Mouse (Mus musculus) frontal cortex, adult (tissue): ENCODE measurements around the gene Syngr1.
"Not testable (repeated sequence)": the region's sequence is repeated elsewhere in the genome, so short reads cannot be mapped to it uniquely, and the experiment has no call there.

Source experiments
- ATAC-seq: cut with Nextera tagmentation; 2 replicates; pipeline ENCODE4 v1.9.2; 2017; ENCODE audit warnings: mild to moderate bottlenecking, moderate library complexity, mixed read lengths; ENCODE audit not compliant: low TSS enrichment

Gene Syngr1

DNA sequence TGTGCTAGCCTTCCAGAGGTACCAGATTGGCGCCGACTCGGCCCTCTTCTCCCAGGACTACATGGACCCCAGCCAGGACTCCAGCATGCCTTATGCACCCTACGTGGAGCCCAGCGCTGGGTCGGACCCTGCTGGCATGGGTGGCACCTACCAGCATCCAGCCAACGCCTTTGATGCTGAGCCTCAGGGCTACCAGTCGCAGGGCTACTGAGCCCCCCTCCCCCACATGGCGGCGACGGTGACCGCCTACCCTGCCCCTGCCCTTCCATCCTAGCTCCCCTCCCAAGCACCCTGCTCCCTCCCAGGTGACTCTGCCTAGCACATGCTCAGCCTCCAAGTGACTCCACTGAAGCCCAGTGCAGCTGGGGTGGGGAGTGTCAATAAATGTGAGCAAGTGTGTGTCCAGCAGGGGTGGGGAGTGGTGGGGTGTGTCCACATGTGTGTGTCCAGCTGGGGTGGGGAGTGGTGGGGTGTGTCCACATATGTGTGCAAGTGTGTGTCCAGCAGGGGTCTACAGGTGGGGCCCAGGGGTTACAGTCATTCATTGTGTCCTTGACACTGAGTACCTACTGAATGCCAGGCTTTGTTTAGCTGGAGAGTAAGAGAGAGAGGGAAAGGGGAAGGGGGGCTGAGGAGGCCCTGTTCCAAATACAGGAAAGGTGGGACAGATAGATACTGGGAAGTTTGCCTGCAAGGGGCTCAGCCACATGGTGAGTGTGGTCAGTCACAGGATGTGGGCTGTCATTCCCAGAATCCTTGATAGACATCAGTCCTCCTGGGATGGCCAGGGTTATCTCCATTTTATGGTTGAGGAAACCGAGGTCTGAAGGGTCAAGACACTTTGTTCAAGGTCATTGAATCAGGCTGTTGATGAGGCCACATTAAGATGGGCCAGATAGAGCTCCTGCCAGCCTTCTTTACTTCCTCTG, 25.0 kb downstream of the Syngr1 start:
- ATAC-seq: no peak

DNA sequence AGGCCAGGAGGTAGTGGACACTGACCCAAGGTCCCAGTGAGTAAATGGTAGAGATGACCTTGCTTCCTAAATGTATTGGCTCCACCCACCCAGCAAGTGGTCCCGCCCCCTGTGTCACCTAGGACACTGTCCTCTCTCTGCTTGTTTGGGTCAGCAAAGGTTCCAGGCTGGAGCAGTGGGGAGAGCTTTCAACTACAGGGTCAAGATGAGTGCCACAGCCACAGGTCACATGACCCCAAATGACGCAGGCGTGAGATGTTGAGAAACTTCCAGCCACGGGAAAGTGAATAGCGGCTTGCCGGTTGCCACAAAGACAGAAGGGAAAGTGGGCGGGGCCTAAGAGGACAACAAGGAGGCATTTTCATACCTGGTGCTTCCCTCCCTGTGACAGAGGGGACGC, 26.0 kb downstream of the Syngr1 start:
- no peak for ATAC-seq

DNA sequence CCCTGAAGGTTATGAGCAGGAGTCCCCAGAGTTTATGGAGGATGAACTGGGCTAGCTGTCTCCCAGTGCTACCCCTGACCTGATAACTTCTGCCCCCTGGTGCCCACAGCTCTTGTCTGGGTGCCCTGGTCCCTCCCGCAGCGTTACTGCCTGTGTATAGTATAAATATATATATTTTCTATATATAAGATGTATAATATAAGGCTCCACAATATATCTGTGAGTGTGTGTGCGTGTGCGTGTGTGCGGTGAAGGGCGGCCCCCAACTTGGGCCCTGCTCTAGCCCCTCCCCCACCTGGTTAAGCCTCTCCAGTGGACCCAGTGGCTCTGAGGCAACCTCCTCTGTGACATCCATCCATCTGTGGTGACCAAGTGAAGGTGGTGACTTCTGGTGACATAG, 27.9 kb downstream of the Syngr1 start:
- 0 out of 2 replicates have a peak, but pooled peaks have one; percentile 10 for ATAC-seq

DNA sequence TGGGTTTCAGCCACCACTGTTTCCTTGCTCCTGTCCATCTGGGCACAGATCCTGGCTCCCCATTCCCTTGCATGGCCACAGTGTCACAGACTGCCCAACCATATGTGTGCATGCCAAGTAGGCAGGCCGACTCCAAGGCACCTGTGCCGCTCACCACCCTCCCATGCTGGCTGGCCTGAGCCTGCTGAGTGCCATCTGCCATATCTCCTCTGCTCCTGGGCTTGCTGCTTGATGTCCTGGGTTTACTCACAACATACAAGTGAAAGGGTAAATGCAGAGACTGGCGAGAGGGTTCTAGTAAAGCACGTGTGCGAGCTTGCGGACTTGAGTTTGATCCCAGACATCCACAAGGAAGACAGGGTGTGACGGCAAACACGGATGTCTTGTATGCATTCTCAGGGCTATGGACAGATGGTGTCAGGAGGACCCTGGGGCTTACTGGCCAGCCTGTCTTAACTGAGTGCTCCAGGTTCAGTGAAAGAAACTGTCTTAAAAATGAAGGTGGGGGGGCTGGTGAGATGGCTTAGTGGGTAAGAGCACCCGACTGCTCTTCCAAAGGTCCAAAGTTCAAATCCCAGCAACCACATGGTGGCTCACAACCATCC, 30.7 kb downstream of the Syngr1 start:
- no peak for ATAC-seq

DNA sequence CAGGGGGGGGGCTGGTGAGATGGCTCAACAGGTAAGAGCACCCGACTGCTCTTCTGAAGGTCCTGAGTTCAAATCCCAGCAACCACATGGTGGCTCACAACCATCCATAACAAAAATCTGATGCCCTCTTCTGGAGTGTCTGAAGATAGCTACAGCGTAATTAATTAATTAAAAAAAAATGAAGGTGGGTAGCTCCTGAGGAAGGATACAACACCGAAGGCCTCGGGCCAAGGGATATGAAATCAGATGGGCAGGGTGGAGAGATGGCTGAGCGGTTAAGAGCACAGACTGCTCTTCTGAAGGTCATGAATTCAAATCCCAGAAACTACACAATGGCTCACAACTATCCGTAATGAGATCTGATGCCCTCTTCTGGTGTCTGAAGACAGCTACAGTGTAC, 31.3 kb downstream of the Syngr1 start:
- ATAC-seq: not testable (repeated sequence)

DNA sequence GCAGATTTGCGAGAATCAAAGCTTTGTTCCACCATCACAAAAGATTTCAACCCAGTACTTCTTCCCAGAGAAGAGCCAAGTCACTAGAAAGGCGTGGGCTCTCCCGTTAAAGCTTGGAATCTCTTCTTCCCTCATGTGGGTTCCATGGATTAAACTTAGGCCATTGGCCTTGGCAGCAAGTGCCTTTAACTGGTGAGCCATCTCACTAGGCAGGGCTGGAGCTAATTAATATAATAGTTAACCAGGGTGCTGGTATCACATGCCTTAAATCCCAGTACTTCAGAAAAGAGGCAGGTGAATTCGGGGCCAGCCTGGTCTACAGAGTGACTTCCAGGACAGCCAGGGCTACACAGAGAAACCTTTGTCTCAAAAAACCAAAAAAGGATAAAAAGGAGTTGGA, 33.5 kb downstream of the Syngr1 start:
- ATAC-seq: no peak

DNA sequence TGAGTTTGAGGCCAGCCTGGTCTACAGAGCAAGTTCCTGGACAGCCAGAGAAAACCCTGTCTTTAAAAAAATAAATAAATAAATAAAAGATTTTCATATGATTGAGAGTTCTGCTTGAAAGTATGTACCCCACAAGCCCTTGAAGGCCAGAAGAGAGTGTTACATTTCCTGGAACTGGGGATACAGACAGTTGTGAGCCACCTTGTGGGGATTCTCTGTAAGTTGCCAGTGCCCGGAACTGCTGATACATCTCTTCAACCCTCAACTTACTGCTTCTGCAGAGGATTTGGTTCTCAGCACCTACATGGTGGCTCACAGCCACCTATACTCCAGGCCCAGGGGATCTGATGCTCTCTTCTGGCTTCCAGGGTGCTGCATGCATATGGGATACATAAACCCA, 36.1 kb downstream of the Syngr1 start:
- ATAC-seq: 0 out of 2 replicates have a peak, but pooled peaks have one; percentile 50

DNA sequence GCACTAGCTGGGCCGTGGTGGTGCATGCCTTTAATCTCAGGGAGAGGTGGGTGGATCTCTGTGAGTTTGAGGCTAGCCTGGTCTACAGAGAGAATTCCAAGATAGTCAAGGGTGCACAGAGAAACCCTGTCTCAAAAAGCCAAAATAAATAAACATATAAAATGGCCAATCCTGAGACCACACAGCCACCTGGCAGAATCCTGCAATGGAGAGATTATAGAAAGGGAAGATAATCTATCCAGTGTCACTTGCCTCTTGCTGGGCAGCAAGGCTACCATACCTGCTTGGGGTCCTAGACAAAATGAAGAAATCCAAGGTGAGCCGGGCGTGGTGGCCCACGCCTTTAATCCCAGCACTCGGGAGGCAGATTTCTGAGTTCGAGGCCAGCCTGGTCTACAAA, 38.8 kb downstream of the Syngr1 start:
- ATAC-seq: no peak

DNA sequence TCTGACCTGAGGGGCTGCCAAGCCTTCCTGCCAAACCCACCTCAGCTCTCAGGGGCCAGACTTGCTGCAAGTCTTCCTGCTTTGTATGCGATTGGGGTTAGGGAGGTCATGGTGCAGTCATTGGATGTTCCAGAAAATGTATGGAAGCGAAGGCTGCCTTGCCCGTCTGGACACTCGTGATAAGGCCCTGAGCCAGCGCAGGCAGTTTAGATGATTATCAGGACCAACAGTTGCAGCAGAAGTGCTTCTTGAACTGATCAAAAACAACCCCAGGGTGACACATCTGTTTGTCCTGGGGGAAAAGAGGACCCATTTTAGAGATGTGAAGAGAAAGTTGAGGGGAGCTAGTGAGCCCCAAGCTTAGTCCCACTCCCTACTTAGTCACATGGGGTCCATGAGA, 39.6 kb downstream of the Syngr1 start:
- ATAC-seq: no peak

DNA sequence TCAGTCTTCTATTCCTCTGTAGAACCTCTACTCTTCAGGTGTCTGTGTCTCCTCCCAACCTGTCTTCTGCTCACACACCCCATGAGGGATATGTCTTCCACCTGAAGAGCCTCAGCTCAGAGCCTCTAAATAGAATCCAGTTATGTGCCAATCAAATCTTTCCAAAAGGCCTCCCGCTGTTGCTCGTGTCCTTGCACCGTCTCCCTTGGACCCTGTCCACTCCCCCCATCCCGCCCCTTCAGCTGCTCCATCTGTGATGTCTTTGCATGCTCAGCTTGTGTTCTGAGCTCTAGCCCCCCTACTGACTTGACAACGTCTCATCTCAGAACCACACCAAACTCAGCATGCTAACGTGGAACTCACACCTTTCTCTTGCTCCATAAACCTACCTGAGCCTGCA, 40.3 kb downstream of the Syngr1 start:
- ATAC-seq: no peak

DNA sequence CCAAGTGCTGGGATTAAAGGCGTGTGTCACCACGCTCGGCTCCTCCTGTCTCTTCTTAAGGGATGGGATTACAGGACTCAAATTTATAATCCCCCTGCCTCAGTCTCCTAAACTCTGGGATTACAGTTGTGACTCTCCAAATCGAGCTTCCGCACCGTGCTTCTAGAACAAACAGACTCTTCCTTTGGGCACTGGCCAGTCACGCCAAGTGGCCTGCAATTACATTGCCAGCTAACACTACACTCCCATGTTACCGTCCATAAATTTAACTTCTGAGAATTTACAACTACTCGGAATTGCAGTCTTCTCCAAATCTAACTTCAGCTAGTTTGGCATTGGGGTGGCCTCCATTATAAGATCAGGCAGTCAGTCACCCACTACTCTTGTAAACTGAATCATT, 41.3 kb downstream of the Syngr1 start:
- no peak for ATAC-seq

DNA sequence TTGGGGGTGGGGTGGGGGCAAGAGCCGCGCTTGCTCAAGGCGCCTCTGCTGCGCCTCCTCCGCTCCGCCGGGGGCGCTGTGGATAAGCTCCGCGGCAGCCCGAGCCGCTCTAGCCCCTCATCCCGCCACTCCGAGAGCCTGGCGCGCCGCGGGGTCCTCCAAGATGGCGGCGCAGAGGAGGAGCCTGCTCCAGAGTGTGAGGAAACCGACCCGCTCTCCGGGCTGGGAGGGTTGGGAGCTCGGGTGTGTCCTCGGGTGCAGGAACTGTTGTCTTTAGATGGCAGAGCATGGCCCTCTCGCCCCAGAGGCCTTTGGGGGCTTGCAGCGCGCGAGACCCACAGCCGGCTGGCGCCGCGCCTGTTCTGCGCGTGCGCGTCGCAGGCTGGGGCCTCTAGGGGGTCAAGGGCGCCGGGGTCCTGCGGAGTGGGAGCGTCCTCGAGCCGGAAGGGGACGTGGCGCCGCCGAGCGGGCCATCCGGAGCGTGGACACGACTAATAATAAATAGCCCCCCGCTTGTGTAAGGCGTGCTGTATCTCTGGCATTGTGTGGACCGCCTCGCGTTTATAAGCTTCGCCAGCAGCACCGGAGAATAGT, 42.0 kb downstream of the Syngr1 start, which contains the start of gene Tab1:
TSS of gene Tab1 (plus strand) at position 135 of the 594 bp plus-strand sequence.
- ATAC-seq: peak; percentile 85

DNA sequence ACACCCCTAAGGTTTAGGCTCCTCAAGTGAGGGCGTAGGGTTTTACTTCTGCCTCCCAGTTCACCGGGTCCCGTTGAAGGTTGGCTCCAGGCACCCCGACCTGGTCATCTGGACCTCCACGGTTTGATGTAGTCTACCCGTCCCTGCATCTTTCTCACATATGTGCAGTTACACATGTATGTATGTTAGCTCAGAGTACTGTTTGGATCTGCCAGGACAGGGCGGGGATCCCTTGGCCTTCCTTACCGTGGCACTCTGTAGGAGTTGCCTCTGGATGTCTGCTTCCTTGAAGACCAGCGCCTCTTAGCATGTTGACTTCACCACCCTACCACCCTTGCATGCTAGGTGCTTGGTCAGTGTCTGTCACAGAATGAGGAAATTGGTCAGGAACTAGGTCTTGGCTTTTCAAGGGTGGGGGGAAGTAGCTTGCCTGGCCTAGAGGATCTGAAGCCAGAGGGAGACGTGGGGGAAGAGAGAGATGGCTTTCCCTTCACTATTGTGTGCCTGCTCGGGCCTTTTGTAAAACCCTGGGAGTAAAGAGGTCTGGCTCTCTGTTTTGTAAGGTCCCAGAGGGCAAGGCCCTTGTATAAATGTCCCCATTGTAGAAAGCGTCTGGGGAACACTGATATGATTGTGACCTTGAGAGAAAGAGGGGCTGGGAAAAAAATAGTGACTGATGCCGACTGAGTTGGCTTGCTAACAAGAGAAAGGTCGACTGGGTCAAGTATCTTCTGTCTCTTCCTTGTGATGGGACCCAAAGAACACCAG, 42.7 kb downstream of the Syngr1 start:
- ATAC-seq: no peak

DNA sequence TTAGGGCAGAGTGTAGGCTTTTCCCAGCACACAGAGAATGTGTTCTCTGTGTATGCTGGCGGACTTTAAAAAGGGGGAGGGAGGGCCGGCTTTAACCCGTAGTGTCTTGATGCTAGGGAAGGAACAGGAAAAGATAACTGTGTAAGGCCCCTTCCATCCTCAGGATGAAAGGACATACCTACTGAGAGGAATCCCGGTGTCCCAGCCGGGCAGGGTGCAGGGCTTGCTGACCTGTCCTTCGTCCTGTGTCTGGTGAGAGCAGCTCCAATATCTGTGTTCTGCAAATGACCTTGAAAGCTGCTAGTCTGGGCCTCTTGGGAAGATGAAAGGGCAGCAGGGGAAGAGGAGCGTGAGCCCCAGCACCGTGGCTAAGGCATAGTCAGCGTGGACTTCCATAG, 43.3 kb downstream of the Syngr1 start:
- no peak for ATAC-seq

DNA sequence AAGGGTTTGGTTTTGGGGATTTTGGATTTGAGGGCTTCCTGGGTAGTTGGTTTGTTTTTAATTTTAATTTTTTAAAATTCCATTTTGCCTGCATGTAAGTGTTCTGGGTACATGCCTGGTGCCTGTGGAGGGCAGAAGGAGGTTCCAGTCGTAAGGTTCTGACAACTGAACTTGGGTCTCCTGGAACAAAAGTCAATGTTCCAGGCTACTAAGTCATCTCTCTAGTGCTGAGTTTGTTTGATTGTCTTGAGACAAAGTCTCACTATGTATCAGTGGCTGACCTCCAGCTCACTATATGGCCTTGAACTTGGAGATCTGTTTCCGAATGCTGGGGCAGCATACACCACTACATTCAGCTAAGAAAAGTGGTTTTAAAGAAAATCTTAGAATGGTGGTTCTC, 44.4 kb downstream of the Syngr1 start:
- no peak for ATAC-seq

DNA sequence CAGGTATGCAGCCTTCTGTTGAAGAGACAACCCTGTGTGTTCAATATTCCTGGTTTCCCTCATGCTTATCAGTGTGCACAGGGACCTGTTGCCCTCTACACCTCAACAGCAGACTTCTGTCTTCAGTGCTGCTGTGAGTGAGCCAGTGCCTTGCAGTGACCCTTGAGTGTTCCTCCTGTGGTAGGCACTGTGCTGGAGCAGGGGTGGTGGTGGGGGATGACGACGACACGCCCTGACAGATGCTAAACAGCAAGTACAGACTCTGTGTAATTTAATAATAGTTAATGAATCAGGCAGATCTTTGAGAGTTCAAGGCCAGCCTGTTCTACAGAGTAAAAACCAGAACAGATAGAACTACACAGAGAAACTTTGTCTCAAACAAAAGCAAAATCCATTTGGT, 45.5 kb downstream of the Syngr1 start:
- ATAC-seq: no peak

DNA sequence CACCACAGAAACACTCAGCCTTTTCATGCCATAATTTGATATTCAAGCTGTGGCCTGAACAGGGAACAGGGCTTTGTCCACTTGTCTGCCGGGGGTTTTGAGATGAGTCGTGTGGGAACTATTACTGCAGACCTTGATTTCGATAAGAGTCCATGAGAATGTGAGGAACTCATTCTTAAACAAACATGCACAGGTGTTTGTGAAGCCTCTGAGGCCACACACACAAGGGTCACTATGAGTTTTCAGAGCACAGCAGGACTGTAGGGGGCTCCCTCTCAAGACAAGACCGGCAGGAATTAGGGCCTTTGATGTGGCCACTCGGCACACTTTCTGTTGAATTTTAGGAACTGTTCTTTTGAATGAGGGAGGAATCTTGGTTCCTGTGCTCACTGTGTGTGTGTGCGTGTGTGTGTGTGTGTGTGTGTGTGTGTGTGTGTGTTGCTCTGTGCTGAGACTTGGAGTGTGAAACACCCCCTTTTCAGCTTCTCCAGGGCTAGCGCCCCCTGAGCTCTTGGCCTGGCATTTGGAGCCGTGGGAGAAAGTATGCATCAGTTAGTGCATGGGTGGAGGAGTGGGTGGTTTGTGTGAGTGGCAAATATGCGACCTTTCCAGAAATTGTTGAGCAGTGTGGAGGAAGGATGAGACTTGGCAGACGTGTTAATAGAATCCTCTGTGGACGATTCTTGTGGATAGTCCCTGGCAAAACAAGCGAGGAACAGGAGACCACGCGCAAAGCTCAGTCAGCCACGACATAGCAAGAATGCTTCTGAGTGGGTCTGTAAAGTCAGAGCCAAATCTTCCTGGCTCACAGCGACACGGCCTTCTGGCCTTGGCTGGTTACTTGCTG, 47.0 kb downstream of the Syngr1 start:
- peak; percentile 74 for ATAC-seq

DNA sequence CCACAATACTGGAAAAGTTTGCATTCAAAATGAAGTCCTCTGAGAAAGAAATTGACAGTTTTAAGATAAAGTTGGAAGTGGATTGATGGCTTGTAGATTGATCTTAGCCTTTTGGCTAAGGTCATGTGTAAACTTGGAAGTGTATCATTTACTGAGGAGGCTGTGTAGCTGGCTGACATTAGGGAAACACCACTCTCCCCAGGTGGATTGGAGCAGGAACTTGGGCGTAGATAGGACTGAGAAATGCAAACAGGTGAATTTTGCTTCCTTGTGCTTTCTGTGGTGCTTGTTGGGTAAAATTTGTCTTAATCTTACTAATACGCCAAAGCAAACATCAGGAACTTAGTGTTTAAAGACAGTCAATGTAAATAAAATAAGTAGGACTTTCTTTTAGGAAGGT, 49.2 kb downstream of the Syngr1 start:
- ATAC-seq: no peak

DNA sequence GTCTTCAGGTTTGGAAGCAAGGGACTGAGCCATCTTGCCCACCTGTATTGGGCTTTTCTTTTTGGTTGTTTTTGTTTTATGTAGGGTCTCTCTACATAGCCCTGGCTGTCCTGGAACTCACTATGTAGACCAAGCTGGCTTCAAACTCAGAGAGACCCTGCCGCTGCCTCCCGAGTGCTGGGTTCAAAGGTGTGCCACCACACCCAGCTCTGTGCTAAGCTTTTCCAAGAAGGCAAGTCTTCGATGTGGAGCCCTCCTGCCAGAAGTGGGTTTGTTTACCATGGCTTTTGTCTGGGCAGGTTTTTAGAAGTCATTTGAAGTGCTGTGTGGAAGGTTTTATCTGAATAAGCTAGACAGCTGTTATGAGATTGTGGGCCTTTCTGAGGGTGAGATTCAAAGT, 49.7 kb downstream of the Syngr1 start:
- no peak for ATAC-seq

DNA sequence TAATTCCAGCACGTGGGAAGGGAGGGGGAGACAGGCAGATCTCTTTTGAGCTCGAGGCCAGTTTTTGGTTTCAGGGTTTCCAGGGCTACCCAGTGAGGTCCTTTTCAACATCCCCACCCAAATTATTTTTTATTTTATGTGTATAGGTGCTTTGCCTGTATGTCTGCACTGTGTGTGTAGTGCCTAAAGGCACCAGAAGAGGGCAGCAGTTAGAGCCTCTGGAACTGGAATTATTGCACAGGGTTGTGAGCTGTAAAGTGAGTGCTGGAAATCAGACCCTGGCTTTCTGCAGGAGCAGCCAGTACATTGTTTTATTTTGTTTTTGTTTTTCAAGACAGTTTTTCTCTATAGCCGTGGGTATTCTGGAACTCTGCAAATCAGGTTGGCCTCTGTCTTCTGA, 51.0 kb downstream of the Syngr1 start:
- ATAC-seq: no peak

DNA sequence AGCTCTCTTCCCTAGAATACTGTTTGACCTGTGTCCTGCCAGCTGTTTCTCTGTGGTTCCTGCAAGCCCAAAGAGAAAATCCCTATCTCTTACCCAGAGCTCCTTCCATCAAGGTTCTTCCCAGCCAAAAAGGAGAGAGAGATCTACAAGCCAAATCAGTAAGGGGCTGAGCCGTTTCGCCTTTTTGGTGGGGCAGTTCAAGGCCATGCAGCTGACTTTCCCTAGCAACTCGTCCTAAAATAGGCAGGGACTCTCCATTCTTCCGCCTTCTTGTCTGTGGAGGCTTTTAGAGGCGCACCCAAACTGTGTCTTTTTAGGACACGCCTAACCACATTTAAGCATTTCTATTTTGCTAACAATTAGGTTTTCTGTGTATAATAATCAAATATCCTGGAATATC, 52.6 kb downstream of the Syngr1 start:
- no peak for ATAC-seq
